Mouse (Mus musculus) liver, embryonic 15.5 days (tissue): Measurements from ENCODE around the gene Il27ra. TPM values are rescaled to one million over a fixed set of nuclear protein-coding genes. Genes with fewer than 3 reads are reported as not detected.

Experiments used
- ATAC-seq: fragments of 200-750 bp; cut with Nextera tagmentation; 2 replicates; pipeline ENCODE4 v1.8.0; 2017; ENCODE audit warnings: moderate number of reproducible peaks, mild to moderate bottlenecking, moderate library complexity; ENCODE audit not compliant: insufficient read depth
- H3K27ac ChIP-seq: fragments of 300-500 bp; sonication (generic); replicated peaks from 2 replicates; pipeline ENCODE4 v1.5.1; 2015; ENCODE audit warnings: mild to moderate bottlenecking, inconsistent platforms
- H3K27me3 ChIP-seq: fragments of 300-500 bp; sonication (generic); 2 replicates; pipeline ENCODE4 v1.6.1; 2015; ENCODE audit warnings: mild to moderate bottlenecking, inconsistent platforms
- H3K36me3 ChIP-seq: fragments of 300-500 bp; sonication (generic); replicated peaks from 2 replicates; pipeline ENCODE4 v1.6.1; 2015; ENCODE audit warnings: moderate library complexity, mild to moderate bottlenecking, inconsistent platforms
- H3K4me1 ChIP-seq: fragments of 300-500 bp; sonication (generic); replicated peaks from 2 replicates; pipeline ENCODE4 v1.6.1; 2015; ENCODE audit warnings: inconsistent platforms
- H3K4me2 ChIP-seq: fragments of 300-500 bp; sonication (generic); 2 replicates; pipeline ENCODE4 v1.6.1; 2015; ENCODE audit warnings: moderate library complexity, mild to moderate bottlenecking, inconsistent platforms
- H3K4me3 ChIP-seq: fragments of 300-500 bp; sonication (generic); replicated peaks from 2 replicates; pipeline ENCODE4 v1.5.1; 2015; ENCODE audit warnings: mild to moderate bottlenecking, inconsistent platforms
- H3K9ac ChIP-seq: fragments of 300-500 bp; sonication (generic); 2 replicates; pipeline ENCODE4 v1.6.1; 2015; ENCODE audit warnings: moderate library complexity, mild to moderate bottlenecking, inconsistent platforms
- H3K9me3 ChIP-seq: fragments of 300-500 bp; sonication (generic); replicated peaks from 2 replicates; pipeline ENCODE4 v1.6.1; 2016; ENCODE audit warnings: inconsistent platforms
- WGBS: fragments of 180-500 bp; shearing (Covaris S2); methylation state at CpG from one replicate; pipeline ENCODE4 v1.1.7; 2015; ENCODE audit warnings: mixed read lengths; ENCODE audit not compliant: insufficient replicate concordance; 5-methylcytosine and 5-hydroxymethylcytosine counted together
- polyA plus RNA-seq: library from polyadenylated mRNA; unstranded; fragments of >200 nt; fragmentation: Nextera tagmentation; extraction: Ambion mirVana; gene quantifications from 2 replicates; pipeline ENCODE4 v1.2.1, GENCODE M21; 2015

The Il27ra gene
- polyA plus RNA-seq, 1 experiment from 2014 or later = 0.74 TPM

- Histone ChIP-seq H3K4me2 (peak overlapping the region; percentile 92), H3K36me3 (no peaks in the 10 kb centered on the region), H3K4me3 (peak overlapping the region; percentile 74), H3K9ac (peak overlapping the region; percentile 76), H3K4me1 (peaks cover 58% of the 10 kb centered on the region), H3K27me3 (no peaks in the 10 kb centered on the region), H3K27ac (peak overlapping the region; percentile 96), H3K9me3 (no peaks in the 10 kb centered on the region)
- no peak for ATAC-seq
- WGBS = 15% methylated on average over 5 of the region's 5 CpGs
Measured at GRCm38 (mm10) chr8:84065457-84066072, 23.2 kb upstream of the Il27ra start.

- Histone ChIP-seq H3K27me3 (no peaks in the 10 kb centered on the region), H3K4me2 (peak within 1 kb of the TSS; percentile 92), H3K9ac (peak within 1 kb of the TSS; percentile 76), H3K9me3 (no peaks in the 10 kb centered on the region), H3K4me1 (peaks cover 60% of the 10 kb centered on the region), H3K36me3 (no peaks in the 10 kb centered on the region), H3K27ac (peak within 1 kb of the TSS; percentile 96), H3K4me3 (peak within 1 kb of the TSS; percentile 74)
- 85% methylated on average over 1 of the region's 1 CpGs for WGBS
- ATAC-seq = no peak
Measured at GRCm38 (mm10) chr8:84065037-84065436, 22.6 kb upstream of the Il27ra start, which contains the start of gene Gm10643. Gm10643 (minus strand) TSS chr8:84065137.

- H3K27me3 ChIP-seq = no peaks in the 10 kb centered on the region
- no peak for ATAC-seq
- peaks cover 50% of the 10 kb centered on the region for H3K4me1 ChIP-seq
- H3K27ac ChIP-seq = peak overlapping the region; percentile 21; the same call in 1 of the 2 replicates
- no peak overlapping the region for H3K9ac ChIP-seq
- H3K9me3 ChIP-seq = no peaks in the 10 kb centered on the region
- no peak overlapping the region for H3K4me3 ChIP-seq
- H3K36me3 ChIP-seq = no peaks in the 10 kb centered on the region
- no peak overlapping the region for H3K4me2 ChIP-seq
- WGBS = 26% methylated on average over 8 of the region's 8 CpGs
Measured at GRCm38 (mm10) chr8:84063861-84064610, 21.6 kb upstream of the Il27ra start.

- no peaks in the 10 kb centered on the region for H3K36me3 ChIP-seq
- 28% methylated on average over 2 of the region's 2 CpGs for WGBS
- no peak overlapping the region for H3K4me2 ChIP-seq
- no peak overlapping the region for H3K9ac ChIP-seq
- 0 out of 2 replicates have a peak, but pooled peaks cover 4% of the 10 kb centered on the region for H3K27me3 ChIP-seq
- H3K4me1 ChIP-seq = peaks cover 25% of the 10 kb centered on the region
- ATAC-seq = peak; percentile 67
- H3K9me3 ChIP-seq = no peaks in the 10 kb centered on the region
- H3K4me3 ChIP-seq = no peak overlapping the region
- H3K27ac ChIP-seq = no peak overlapping the region
Measured at GRCm38 (mm10) chr8:84060245-84060644, 17.9 kb upstream of the Il27ra start.

- Histone ChIP-seq H3K4me2 (no peak overlapping the region), H3K4me1 (peaks cover 15% of the 10 kb centered on the region; the same call in 1 of the 2 replicates), H3K36me3 (no peaks in the 10 kb centered on the region), H3K27ac (no peak overlapping the region), H3K9me3 (no peaks in the 10 kb centered on the region), H3K27me3 (0 out of 2 replicates have a peak, but pooled peaks cover 4% of the 10 kb centered on the region), H3K4me3 (no peak overlapping the region), H3K9ac (no peak overlapping the region)
- ATAC-seq = no peak
- WGBS = 81% methylated on average over 2 of the region's 2 CpGs
Measured at GRCm38 (mm10) chr8:84059226-84059625, 16.8 kb upstream of the Il27ra start.

GRCm38 (mm10) chr8:84057827-84058226 is 15.4 kb upstream of the Il27ra start:
- H3K27me3 ChIP-seq = 0 out of 2 replicates have a peak, but pooled peaks cover 4% of the 10 kb centered on the region
- H3K4me3 ChIP-seq = no peak overlapping the region
- no peak for ATAC-seq
- H3K4me2 ChIP-seq = no peak overlapping the region
- H3K9me3 ChIP-seq = no peaks in the 10 kb centered on the region
- H3K9ac ChIP-seq = no peak overlapping the region
- 62% methylated on average over 1 of the region's 1 CpGs for WGBS
- H3K4me1 ChIP-seq = peaks cover 8% of the 10 kb centered on the region; the same call in 1 of the 2 replicates
- H3K27ac ChIP-seq = no peak overlapping the region
- H3K36me3 ChIP-seq = no peaks in the 10 kb centered on the region

- Histone ChIP-seq H3K4me3 (no peak overlapping the region), H3K27me3 (peaks cover 22% of the 10 kb centered on the region), H3K4me1 (peaks cover 6% of the 10 kb centered on the region; the same call in 1 of the 2 replicates), H3K27ac (no peak overlapping the region), H3K9ac (no peak overlapping the region), H3K4me2 (no peak overlapping the region), H3K36me3 (no peaks in the 10 kb centered on the region), H3K9me3 (no peaks in the 10 kb centered on the region)
- WGBS = 77% methylated on average over 5 of the region's 5 CpGs
- ATAC-seq = no peak
Measured at GRCm38 (mm10) chr8:84053229-84053628, 10.8 kb upstream of the Il27ra start.

GRCm38 (mm10) chr8:84052746-84053145 is 10.4 kb upstream of the Il27ra start:
- Histone ChIP-seq H3K27ac (no peak overlapping the region), H3K36me3 (no peaks in the 10 kb centered on the region), H3K4me2 (no peak overlapping the region), H3K9ac (no peak overlapping the region), H3K27me3 (peaks cover 22% of the 10 kb centered on the region), H3K4me1 (peaks cover 6% of the 10 kb centered on the region; the same call in 1 of the 2 replicates), H3K9me3 (no peaks in the 10 kb centered on the region), H3K4me3 (no peak overlapping the region)
- ATAC-seq = no peak; the same call in 1 of the 2 replicates
- WGBS = 24% methylated on average over 3 of the region's 3 CpGs

GRCm38 (mm10) chr8:84048171-84048570 is 5.8 kb upstream of the Il27ra start:
- no peak overlapping the region for H3K27ac ChIP-seq
- no peak for ATAC-seq
- H3K4me3 ChIP-seq = no peak overlapping the region
- no peak overlapping the region for H3K4me2 ChIP-seq
- 63% methylated on average over 5 of the region's 5 CpGs for WGBS
- H3K4me1 ChIP-seq = peaks cover 12% of the 10 kb centered on the region; the same call in 1 of the 2 replicates
- H3K36me3 ChIP-seq = no peaks in the 10 kb centered on the region
- no peak overlapping the region for H3K9ac ChIP-seq
- H3K9me3 ChIP-seq = no peaks in the 10 kb centered on the region
- peaks cover 52% of the 10 kb centered on the region for H3K27me3 ChIP-seq

- ATAC-seq = no peak
- H3K4me1 ChIP-seq = peaks cover 13% of the 10 kb centered on the region
- no peaks in the 10 kb centered on the region for H3K9me3 ChIP-seq
- no peak overlapping the region for H3K9ac ChIP-seq
- H3K4me2 ChIP-seq = no peak overlapping the region
- no peaks in the 10 kb centered on the region for H3K36me3 ChIP-seq
- no peak overlapping the region for H3K27ac ChIP-seq
- peaks cover 68% of the 10 kb centered on the region for H3K27me3 ChIP-seq
- 61% methylated on average over 3 of the region's 3 CpGs for WGBS
- no peak overlapping the region for H3K4me3 ChIP-seq
Measured at GRCm38 (mm10) chr8:84046505-84046904, 4.1 kb upstream of the Il27ra start.

- no peak within 1 kb of the TSS for H3K27ac ChIP-seq
- 8% methylated on average over 9 of the region's 9 CpGs for WGBS
- no peak within 1 kb of the TSS for H3K4me3 ChIP-seq
- no peaks in the 10 kb centered on the region for H3K9me3 ChIP-seq
- H3K4me1 ChIP-seq = peaks cover 13% of the 10 kb centered on the region
- H3K4me2 ChIP-seq = no peak within 1 kb of the TSS
- peaks cover 73% of the 10 kb centered on the region for H3K27me3 ChIP-seq
- no peak for ATAC-seq
- H3K9ac ChIP-seq = no peak within 1 kb of the TSS
- H3K36me3 ChIP-seq = no peaks in the 10 kb centered on the region
Measured at GRCm38 (mm10) chr8:84044900-84045299, 2.5 kb upstream of the Il27ra start, which contains the start of gene Rln3. Rln3 (minus strand) TSS chr8:84045000.
